Mouse (Mus musculus) liver, postnatal 0 days (tissue): ENCODE measurements around the gene Fignl2. TPM values are rescaled to one million over a fixed set of nuclear protein-coding genes. Genes with fewer than 3 reads are reported as not detected.

Experiments
- ATAC-seq: fragments of 200-750 bp; cut with Nextera tagmentation; 2 replicates; pipeline ENCODE4 v1.8.0; 2017; ENCODE audit warnings: mild to moderate bottlenecking, moderate library complexity
- DNase-seq: peaks from one replicate; pipeline ENCODE4 v3.0.0-alpha.2; 2016
- H3K27ac ChIP-seq: fragments of 300-500 bp; sonication (generic); 2 replicates; pipeline ENCODE4 v1.5.1; 2014; ENCODE audit warnings: antibody characterized with exemption, moderate library complexity, mild to moderate bottlenecking, low read depth
- H3K27me3 ChIP-seq: fragments of 300-500 bp; sonication (generic); 2 replicates; pipeline ENCODE4 v1.6.1; 2014; ENCODE audit warnings: low read length, control low read depth, mixed read lengths; ENCODE audit not compliant: insufficient read depth
- H3K36me3 ChIP-seq: fragments of 300-500 bp; sonication (generic); replicated peaks from 2 replicates; pipeline ENCODE4 v1.6.1; 2014; ENCODE audit warnings: mild to moderate bottlenecking, control low read depth, low read length, moderate library complexity, mixed read lengths; ENCODE audit not compliant: insufficient read depth
- H3K4me1 ChIP-seq: fragments of 300-500 bp; sonication (generic); 2 replicates; pipeline ENCODE4 v1.6.1; 2014; ENCODE audit warnings: antibody characterized with exemption, mild to moderate bottlenecking, control low read depth; ENCODE audit not compliant: insufficient read depth
- H3K4me2 ChIP-seq: fragments of 300-500 bp; sonication (generic); 2 replicates; pipeline ENCODE4 v1.6.1; 2014; ENCODE audit warnings: low read depth, mild to moderate bottlenecking, low read length, moderate library complexity, mixed read lengths
- H3K4me3 ChIP-seq: fragments of 300-500 bp; sonication (generic); 2 replicates; pipeline ENCODE4 v1.5.1; 2014; ENCODE audit warnings: low read depth, low read length
- H3K9ac ChIP-seq: fragments of 300-500 bp; sonication (generic); replicated peaks from 2 replicates; pipeline ENCODE4 v1.6.1; 2014; ENCODE audit warnings: mild to moderate bottlenecking, moderate library complexity
- H3K9me3 ChIP-seq: fragments of 300-500 bp; sonication (generic); 2 replicates; pipeline ENCODE4 v1.6.1; 2016; ENCODE audit warnings: mild to moderate bottlenecking, control low read depth, low read length, mixed read lengths
- CTCF ChIP-seq: sonication (generic); IDR thresholded peaks from 2 replicates; pipeline ENCODE4 v1.5.1; 2016; ENCODE audit warnings: antibody characterized with exemption, low read depth
- EP300 ChIP-seq: IDR thresholded peaks from 2 replicates; pipeline ENCODE4 v1.6.1; 2016; ENCODE audit warnings: antibody characterized with exemption, low read depth, mild to moderate bottlenecking
- WGBS: fragments of 180-500 bp; shearing (Covaris S2); extraction: QIAGEN DNeasy Blood & Tissue Kit; methylation state at CpG from one replicate; pipeline ENCODE4 v1.1.7; 2014; ENCODE audit not compliant: insufficient replicate concordance; 5-methylcytosine and 5-hydroxymethylcytosine counted together
- polyA plus RNA-seq: library from polyadenylated mRNA; unstranded; fragments of >200 nt; fragmentation: Nextera tagmentation; extraction: Ambion mirVana; gene quantifications from 2 replicates; pipeline ENCODE4 v1.2.1, GENCODE M21; 2015

The Fignl2 gene
- polyA plus RNA-seq, 1 experiment from 2014 or later, result 0.18 TPM

- H3K4me3 ChIP-seq, result no peak overlapping the region
Measured at GRCm38 (mm10) chr15:101072736-101073135, 5.6 kb downstream of the Fignl2 start.

GRCm38 (mm10) chr15:101070762-101071161 is 7.6 kb downstream of the Fignl2 start:
- 39% methylated on average over 5 of the region's 5 CpGs for WGBS
- Histone ChIP-seq H3K27ac (no peak overlapping the region), H3K4me1 (peaks cover 17% of the 10 kb centered on the region; the same call in 1 of the 2 replicates), H3K27me3 (no peaks in the 10 kb centered on the region), H3K4me2 (no peak overlapping the region), H3K4me3 (no peak overlapping the region), H3K36me3 (no peaks in the 10 kb centered on the region), H3K9me3 (no peaks in the 10 kb centered on the region), H3K9ac (no peak overlapping the region; the same call in 1 of the 2 replicates)
- TF ChIP-seq EP300 (no peak), CTCF (no peak)
- ATAC-seq (no peak), DNase-seq (no peak)

More at GRCm38 (mm10) chr15:101072736-101073135, 5.6 kb downstream of the Fignl2 start:
- ATAC-seq, result no peak
- WGBS, result 54% methylated on average over 2 of the region's 2 CpGs
- no peak for TF ChIP-seq CTCF
- TF ChIP-seq EP300, result no peak
- H3K4me2 ChIP-seq, result no peak overlapping the region
- H3K27me3 ChIP-seq, result peaks cover 6% of the 10 kb centered on the region
- DNase-seq, result no peak
- H3K9me3 ChIP-seq, result no peaks in the 10 kb centered on the region
- peaks cover 17% of the 10 kb centered on the region; the same call in 1 of the 2 replicates for H3K4me1 ChIP-seq
- no peak overlapping the region for H3K27ac ChIP-seq
- H3K9ac ChIP-seq, result no peak overlapping the region
- no peaks in the 10 kb centered on the region for H3K36me3 ChIP-seq

- no peaks in the 10 kb centered on the region for H3K9me3 ChIP-seq
- no peak for TF ChIP-seq EP300
- no peaks in the 10 kb centered on the region for H3K27me3 ChIP-seq
- DNase-seq (no peak), ATAC-seq (0 out of 2 replicates have a peak, but pooled peaks have one; percentile 21)
- H3K9ac ChIP-seq, result no peak overlapping the region
- H3K4me3 ChIP-seq, result no peak overlapping the region
- no peaks in the 10 kb centered on the region for H3K36me3 ChIP-seq
- H3K27ac ChIP-seq, result no peak overlapping the region
- peaks cover 17% of the 10 kb centered on the region; the same call in 1 of the 2 replicates for H3K4me1 ChIP-seq
- WGBS, result 49% methylated on average over 9 of the region's 9 CpGs
- no peak overlapping the region for H3K4me2 ChIP-seq
Measured at GRCm38 (mm10) chr15:101069641-101070190, 8.7 kb downstream of the Fignl2 start.

- Histone ChIP-seq H3K36me3 (no peaks in the 10 kb centered on the region), H3K27me3 (no peaks in the 10 kb centered on the region), H3K27ac (no peak overlapping the region), H3K4me1 (peaks cover 17% of the 10 kb centered on the region; the same call in 1 of the 2 replicates), H3K4me2 (no peak overlapping the region), H3K9me3 (no peaks in the 10 kb centered on the region), H3K4me3 (no peak overlapping the region), H3K9ac (no peak overlapping the region)
- TF ChIP-seq CTCF (no peak), EP300 (no peak)
- WGBS, result 55% methylated on average over 4 of the region's 4 CpGs
- no peak for DNase-seq
- no peak for ATAC-seq
Measured at GRCm38 (mm10) chr15:101068671-101069070, 9.7 kb downstream of the Fignl2 start.

GRCm38 (mm10) chr15:101068029-101068428 is 10.3 kb downstream of the Fignl2 start:
- 57% methylated on average over 3 of the region's 3 CpGs for WGBS
- TF ChIP-seq EP300 (no peak), CTCF (no peak)
- Histone ChIP-seq H3K36me3 (no peaks in the 10 kb centered on the region), H3K27ac (no peak overlapping the region), H3K4me3 (no peak overlapping the region), H3K9me3 (no peaks in the 10 kb centered on the region), H3K9ac (no peak overlapping the region), H3K4me2 (no peak overlapping the region), H3K27me3 (no peaks in the 10 kb centered on the region), H3K4me1 (peaks cover 17% of the 10 kb centered on the region; the same call in 1 of the 2 replicates)
- DNase-seq (no peak), ATAC-seq (no peak)

- Histone ChIP-seq H3K9me3 (no peaks in the 10 kb centered on the region), H3K27me3 (no peaks in the 10 kb centered on the region), H3K9ac (no peak overlapping the region), H3K36me3 (no peaks in the 10 kb centered on the region), H3K4me3 (no peak overlapping the region), H3K27ac (no peak overlapping the region), H3K4me2 (no peak overlapping the region), H3K4me1 (peaks cover 14% of the 10 kb centered on the region; the same call in 1 of the 2 replicates)
- no peak for ATAC-seq
- 65% methylated on average over 7 of the region's 9 CpGs for WGBS
- DNase-seq, result no peak
- TF ChIP-seq CTCF (no peak), EP300 (no peak)
Measured at GRCm38 (mm10) chr15:101066920-101067696, 11.3 kb downstream of the Fignl2 start.
